Mouse (Mus musculus): ENCODE measurements around the gene Dgkg. TPM values are rescaled to one million over a fixed set of nuclear protein-coding genes. Genes with fewer than 3 reads are reported as not detected.

Dgkg gene
- total RNA-seq, 2 experiments from 2014 or later, result 0.82 to 0.94 TPM

- DNase-seq, result peak; percentile 66
- intact Hi-C loops (cut with DNase I; ENCODE audit: low total_unique reads), result no loop called here
Observed at GRCm38 (mm10) chr16:22428853-22429341, 228.1 kb downstream of the Dgkg start.

DNA sequence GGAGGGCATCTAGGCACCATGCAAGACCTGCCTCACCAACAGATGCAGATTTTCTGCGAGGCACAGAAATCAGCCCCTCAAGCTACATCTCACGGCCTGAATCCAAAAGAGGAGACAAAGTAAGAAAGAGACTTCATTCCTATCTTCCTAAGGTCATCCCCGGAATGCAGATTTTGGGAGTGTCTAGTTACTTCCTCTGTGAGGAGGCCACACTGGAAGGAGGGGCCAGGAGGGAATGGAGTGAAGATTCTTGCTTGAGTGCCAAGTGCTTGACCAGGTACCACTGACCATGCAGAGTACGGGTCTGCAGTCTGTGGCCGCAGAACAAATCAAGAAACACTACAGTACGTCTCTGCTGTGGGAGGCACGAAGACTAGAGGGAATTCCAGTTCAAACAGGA, 230.2 kb downstream of the Dgkg start:
- no peak for DNase-seq
- intact Hi-C loops (cut with DNase I; ENCODE audit: low total_unique reads), result no loop called here

DNA sequence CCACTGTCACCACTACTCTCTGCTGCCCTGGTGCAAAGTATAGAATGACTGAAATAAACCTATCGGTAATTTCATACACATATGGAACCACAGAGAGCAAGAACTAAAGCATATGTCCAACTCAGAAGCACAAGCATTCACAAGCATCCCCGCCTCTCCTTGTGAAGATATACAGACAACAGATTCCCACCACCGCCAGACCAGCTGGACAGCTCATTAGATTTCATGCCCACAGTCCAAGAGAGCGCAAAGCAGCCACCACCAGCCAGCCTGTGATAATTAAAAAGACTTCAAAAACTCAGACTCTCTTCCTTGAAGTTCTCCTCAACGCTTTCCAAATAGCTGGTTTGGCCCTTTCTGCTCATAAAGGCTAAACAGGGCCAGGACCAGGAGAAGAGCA, 234.8 kb downstream of the Dgkg start:
- no peak for DNase-seq
- intact Hi-C loops (cut with DNase I; ENCODE audit: low total_unique reads), result no loop called here

Small RNA genes lying within 50 kb of the gene (microRNA-seq; reads per million reads assigned to microRNA genes)
- gene Mir6362, result 0 reads per million in 2 experiments
- 0 reads per million in 2 experiments for gene Mir8095

Other genes starting within 250 kb of the Dgkg start
- 10 to 100 TPM; 17.8 to 18.2 TPM for gene Etv5, start 217.5 kb downstream of the Dgkg start, total RNA-seq (2021)
- gene Crygs, start 154.4 kb upstream of the Dgkg start, total RNA-seq (2021), result not detected
- gene Tbccd1, start 200.4 kb upstream of the Dgkg start, total RNA-seq (2021), result 1 to 10 TPM; 5.0 to 6.2 TPM
- gene Dnajb11, start 200.6 kb upstream of the Dgkg start, total RNA-seq (2021), result 10 to 100 TPM; 36.0 to 41.9 TPM
- under 1 TPM; 0.23 to 0.58 TPM for gene Ahsg, start 234.1 kb upstream of the Dgkg start, total RNA-seq (2021)